Mouse (Mus musculus): ENCODE data around the gene Olfr401.
"Not testable (repeated sequence)": the region's sequence is repeated elsewhere in the genome, so short reads cannot be mapped to it uniquely, and the experiment has no call there.

Gene Olfr401

GRCm38 (mm10) chr11:74113412-74113811, at the start of gene Olfr401:
Gene Olfr401, plus strand, starts transcription at chr11:74113712.
- DNase-seq (ENCODE audit: low spot score in 2 of 2) = no peak

DNA sequence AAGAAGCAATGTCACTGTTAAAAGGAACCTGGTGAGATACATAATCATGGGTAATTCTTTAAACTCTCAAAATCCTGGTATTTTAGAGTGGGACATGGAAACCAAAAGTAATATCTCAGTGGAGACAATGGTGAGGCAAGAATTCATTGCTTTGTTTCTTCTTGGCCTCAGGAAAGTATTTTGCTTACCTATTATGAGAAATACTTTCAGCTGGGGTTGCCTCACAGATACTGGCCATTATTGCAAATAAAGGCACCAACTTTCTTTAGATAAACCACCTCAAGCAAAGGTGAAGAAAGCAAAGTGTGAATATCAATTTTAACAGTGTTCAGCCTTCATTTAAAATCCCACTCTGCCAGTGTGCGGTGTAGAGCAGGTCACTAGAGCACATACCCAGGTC, 43.9 kb upstream of the Olfr401 start, which contains the start of gene Zfp616:
Zfp616 (plus strand) TSS at position 301 of the 400 bp plus-strand sequence.
- no peak for DNase-seq (ENCODE audit: low spot score in 2 of 2)

DNA sequence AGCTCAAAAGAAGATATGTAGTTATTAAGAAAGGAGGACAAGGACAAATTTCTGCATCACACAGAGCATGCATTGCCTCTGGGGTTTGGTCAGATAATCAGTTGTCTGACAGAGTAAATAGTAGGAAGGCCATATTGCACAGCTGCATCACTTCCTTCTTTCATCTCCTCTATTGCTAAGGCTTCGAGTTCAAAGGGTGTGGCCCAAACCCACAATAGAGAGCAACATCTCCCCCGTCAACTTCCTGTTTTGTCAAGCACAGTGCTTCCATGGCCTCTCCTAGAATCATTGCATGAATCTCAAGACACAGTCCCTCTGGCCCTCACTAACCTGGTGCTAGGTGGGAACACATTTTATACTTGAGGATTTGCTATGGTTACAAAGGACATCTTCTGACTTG, 12.8 kb upstream of the Olfr401 start:
- peak in 1 of 2 experiments; percentile 3 for DNase-seq (ENCODE audit: low spot score in 2 of 2)

DNA sequence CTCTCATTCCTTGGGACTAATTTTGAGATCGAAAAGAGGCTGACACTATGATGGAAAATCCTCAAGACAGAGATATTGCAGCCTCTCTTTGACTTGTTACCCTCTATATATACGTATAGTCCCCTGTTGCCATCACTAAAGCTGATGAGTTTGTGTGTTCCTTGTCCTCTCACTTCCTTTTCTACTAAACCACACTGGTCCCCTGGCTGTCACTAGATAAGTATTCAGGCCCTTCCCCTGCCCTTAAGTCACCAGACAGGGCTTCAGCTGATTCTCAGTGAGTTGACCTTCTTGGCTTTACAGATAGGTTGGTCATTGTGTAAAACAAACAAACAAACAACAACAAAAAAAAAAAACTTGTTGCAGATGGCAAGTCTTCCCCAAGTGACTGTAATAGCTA, 12.0 kb upstream of the Olfr401 start:
- DNase-seq (ENCODE audit: low spot score in 2 of 2) = no peak

- DNase-seq (ENCODE audit: low spot score in 2 of 2) = no peak
Measured at GRCm38 (mm10) chr11:74105066-74105465, 8.4 kb upstream of the Olfr401 start.

DNA sequence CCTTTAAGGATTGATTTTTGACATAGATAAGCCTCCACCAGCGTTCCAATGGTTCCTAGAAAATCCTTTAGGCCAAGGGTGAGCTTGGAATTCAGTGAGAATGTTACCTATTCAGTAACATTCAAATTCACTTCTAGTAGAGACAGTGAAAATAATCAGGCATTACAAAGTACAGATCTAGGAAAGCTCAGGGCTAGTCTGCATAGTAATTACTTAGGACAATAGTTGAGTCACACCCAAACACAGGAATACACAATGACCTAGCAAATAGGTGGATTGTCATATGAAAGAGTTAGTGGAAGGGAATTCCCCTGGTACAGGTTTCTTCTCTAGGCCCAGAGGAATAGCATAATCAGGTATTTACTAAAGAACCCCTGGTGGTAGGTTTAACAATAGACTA, 26.5 kb downstream of the Olfr401 start:
- DNase-seq (ENCODE audit: low spot score in 2 of 2) = not testable (repeated sequence)

DNA sequence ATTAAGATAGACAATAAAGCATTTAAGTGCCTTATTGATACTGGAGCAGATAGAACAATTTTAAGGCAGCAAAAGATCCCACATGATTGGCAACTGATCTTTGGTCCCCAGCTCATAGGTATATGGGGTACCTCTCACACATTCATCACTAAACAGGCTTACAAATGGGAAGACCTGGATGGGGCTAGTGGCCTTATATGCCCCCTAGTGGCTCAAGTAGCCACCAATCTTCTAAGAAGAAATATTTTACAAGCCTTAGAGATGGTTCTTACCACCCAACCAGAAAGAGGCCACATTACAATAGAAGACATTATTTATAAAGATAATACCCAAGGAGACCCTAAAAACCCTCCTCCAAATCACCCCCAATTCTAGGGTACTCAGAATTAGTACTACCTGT, 32.4 kb downstream of the Olfr401 start:
- no peak for DNase-seq (ENCODE audit: low spot score in 2 of 2)

DNA sequence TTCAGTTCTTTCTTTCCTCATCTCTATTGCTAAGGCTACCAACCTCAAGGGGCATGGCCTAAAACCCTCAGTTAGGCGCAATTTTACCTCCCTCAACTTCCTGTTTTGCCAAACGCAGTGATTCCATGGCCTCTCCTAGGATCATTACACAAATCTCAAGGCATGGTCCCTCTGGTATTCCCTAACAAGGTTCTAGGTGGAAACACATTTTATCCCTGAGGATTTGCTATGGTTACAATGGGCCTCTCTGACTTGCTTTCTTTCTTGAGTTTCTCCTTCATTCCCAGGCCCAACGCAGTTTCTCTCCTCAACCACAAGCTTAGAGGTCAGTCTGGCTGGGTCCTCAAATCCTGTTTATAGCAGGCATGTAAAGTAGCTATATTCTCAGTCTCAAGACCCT, 39.7 kb downstream of the Olfr401 start, which contains the start of gene Olfr402:
Olfr402 (plus strand) TSS at position 301 of the 400 bp plus-strand sequence.
- DNase-seq (ENCODE audit: low spot score in 2 of 2) = no peak

GRCm38 (mm10) chr11:74168771-74169170, 55.3 kb downstream of the Olfr401 start:
- DNase-seq (ENCODE audit: low spot score in 2 of 2) = no peak

Measured in heart, adult 9 months (tissue).